Mouse (Mus musculus) hindbrain, embryonic 16.5 days (tissue): Measurements from ENCODE around the gene Mpdu1. TPM values are rescaled to one million over a fixed set of nuclear protein-coding genes. Genes with fewer than 3 reads are reported as not detected.

Source experiments
- ATAC-seq: fragments of 200-750 bp; cut with Nextera tagmentation; 2 replicates; pipeline ENCODE4 v1.8.0; 2017; ENCODE audit warnings: moderate TSS enrichment, moderate library complexity
- H3K27ac ChIP-seq: fragments of 300-500 bp; sonication (generic); 2 replicates; pipeline ENCODE4 v1.5.1; 2014; ENCODE audit warnings: low read depth, mild to moderate bottlenecking, control low read depth, low read length, moderate library complexity
- H3K27me3 ChIP-seq: fragments of 300-500 bp; sonication (generic); replicated peaks from 2 replicates; pipeline ENCODE4 v1.6.1; 2014; ENCODE audit warnings: low read length; ENCODE audit not compliant: control insufficient read depth, insufficient read depth
- H3K36me3 ChIP-seq: fragments of 300-500 bp; sonication (generic); 2 replicates; pipeline ENCODE4 v1.6.1; 2014; ENCODE audit warnings: mild to moderate bottlenecking, low read length, moderate library complexity, mixed read lengths; ENCODE audit not compliant: control insufficient read depth, insufficient read depth
- H3K4me1 ChIP-seq: fragments of 300-500 bp; sonication (generic); 2 replicates; pipeline ENCODE4 v1.6.1; 2014; ENCODE audit warnings: low read depth, low read length; ENCODE audit not compliant: control insufficient read depth, insufficient read depth
- H3K4me2 ChIP-seq: fragments of 300-500 bp; sonication (generic); 2 replicates; pipeline ENCODE4 v1.6.1; 2014; ENCODE audit warnings: mild to moderate bottlenecking, low read length, control low read depth, moderate library complexity
- H3K4me3 ChIP-seq: fragments of 300-500 bp; sonication (generic); 2 replicates; pipeline ENCODE4 v1.5.1; 2014; ENCODE audit warnings: mild to moderate bottlenecking, low read length, control low read depth, moderate library complexity
- H3K9ac ChIP-seq: fragments of 300-500 bp; sonication (generic); 2 replicates; pipeline ENCODE4 v1.6.1; 2014; ENCODE audit warnings: low read depth, mild to moderate bottlenecking, control low read depth, low read length, moderate library complexity
- H3K9me3 ChIP-seq: fragments of 300-500 bp; sonication (generic); 2 replicates; pipeline ENCODE4 v1.6.1; 2014; ENCODE audit warnings: mild to moderate bottlenecking, low read length, moderate library complexity; ENCODE audit not compliant: control insufficient read depth
- WGBS: fragments of 180-500 bp; shearing (Covaris S2); extraction: QIAGEN DNeasy Blood & Tissue Kit; methylation state at CpG from one replicate; pipeline ENCODE4 v1.1.7; 2014; 5-methylcytosine and 5-hydroxymethylcytosine counted together
- polyA plus RNA-seq: library from polyadenylated mRNA; unstranded; fragments of >200 nt; fragmentation: Nextera tagmentation; extraction: Ambion mirVana; gene quantifications from 2 replicates; pipeline ENCODE4 v1.2.1, GENCODE M21; 2015

The Mpdu1 gene
- polyA plus RNA-seq, 1 experiment from 2014 or later, result 112 TPM

GRCm38 (mm10) chr11:69657462-69657881 lies 5.0 kb downstream of the Mpdu1 start:
- peaks cover 10% of the 10 kb centered on the region for H3K4me1 ChIP-seq
- H3K9ac ChIP-seq, result no peak overlapping the region
- no peak overlapping the region for H3K4me3 ChIP-seq
- 88% methylated on average over 15 of the region's 15 CpGs for WGBS
- H3K27ac ChIP-seq, result no peak overlapping the region
- peaks cover 25% of the 10 kb centered on the region for H3K36me3 ChIP-seq
- H3K9me3 ChIP-seq, result no peaks in the 10 kb centered on the region
- no peak overlapping the region for H3K4me2 ChIP-seq
- no peak for ATAC-seq
- no peaks in the 10 kb centered on the region for H3K27me3 ChIP-seq

DNA sequence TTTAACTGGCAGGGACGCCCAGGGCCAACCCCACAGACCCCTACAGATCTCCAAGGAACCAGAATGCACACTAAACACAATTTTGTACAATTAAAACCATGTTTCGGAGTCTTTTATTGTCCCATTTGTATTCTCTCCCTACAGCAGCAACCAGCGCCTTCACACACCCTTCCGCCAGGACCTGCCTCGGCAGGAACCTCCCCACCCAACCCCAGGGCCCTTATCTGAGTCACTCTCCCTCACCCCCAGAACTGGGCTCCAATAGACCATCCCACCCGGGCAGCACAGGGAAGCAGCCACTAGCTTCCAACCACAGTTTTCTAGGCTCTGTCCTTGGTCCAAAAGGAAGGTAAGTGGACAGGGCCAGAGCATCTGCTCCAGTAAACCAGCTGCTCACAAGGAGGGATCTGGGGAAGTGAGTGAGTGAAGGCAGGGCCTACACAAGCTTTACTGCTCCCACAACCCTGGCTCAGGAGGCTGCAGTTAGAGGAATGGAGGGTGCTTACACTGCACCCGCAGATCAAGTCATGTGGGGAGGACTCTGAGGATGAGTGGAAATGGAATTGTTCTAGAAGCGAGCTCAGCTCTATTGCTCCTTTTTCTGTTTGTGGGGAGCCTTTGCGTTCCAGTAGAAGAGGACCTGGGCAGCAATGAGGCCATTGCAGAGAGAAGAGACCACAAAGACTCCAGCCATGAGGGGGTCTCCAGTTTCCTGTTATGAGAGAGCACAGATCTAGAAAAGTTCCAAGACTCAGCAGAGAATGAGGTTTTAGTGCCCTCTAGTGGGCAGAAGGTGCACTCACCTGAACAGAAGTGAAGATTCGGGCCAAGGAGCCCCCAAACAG lies 5.6 kb downstream of the Mpdu1 start:
- ATAC-seq, result no peak
- Histone ChIP-seq H3K4me1 (peaks cover 10% of the 10 kb centered on the region), H3K27ac (no peak overlapping the region), H3K4me2 (no peak overlapping the region), H3K4me3 (no peak overlapping the region), H3K9ac (0 out of 2 replicates have a peak overlapping the region, but pooled peaks have one; percentile 6), H3K27me3 (no peaks in the 10 kb centered on the region), H3K36me3 (peaks cover 31% of the 10 kb centered on the region), H3K9me3 (no peaks in the 10 kb centered on the region)
- 82% methylated on average over 10 of the region's 10 CpGs for WGBS

- no peaks in the 10 kb centered on the region for H3K27me3 ChIP-seq
- H3K27ac ChIP-seq, result no peak overlapping the region
- no peak for ATAC-seq
- no peak overlapping the region for H3K4me3 ChIP-seq
- H3K4me2 ChIP-seq, result no peak overlapping the region
- H3K36me3 ChIP-seq, result peaks cover 38% of the 10 kb centered on the region
- no peaks in the 10 kb centered on the region for H3K9me3 ChIP-seq
- H3K4me1 ChIP-seq, result peaks cover 4% of the 10 kb centered on the region
- 79% methylated on average over 5 of the region's 5 CpGs for WGBS
- H3K9ac ChIP-seq, result no peak overlapping the region
Measured at GRCm38 (mm10) chr11:69656065-69656455, 6.4 kb downstream of the Mpdu1 start.

DNA sequence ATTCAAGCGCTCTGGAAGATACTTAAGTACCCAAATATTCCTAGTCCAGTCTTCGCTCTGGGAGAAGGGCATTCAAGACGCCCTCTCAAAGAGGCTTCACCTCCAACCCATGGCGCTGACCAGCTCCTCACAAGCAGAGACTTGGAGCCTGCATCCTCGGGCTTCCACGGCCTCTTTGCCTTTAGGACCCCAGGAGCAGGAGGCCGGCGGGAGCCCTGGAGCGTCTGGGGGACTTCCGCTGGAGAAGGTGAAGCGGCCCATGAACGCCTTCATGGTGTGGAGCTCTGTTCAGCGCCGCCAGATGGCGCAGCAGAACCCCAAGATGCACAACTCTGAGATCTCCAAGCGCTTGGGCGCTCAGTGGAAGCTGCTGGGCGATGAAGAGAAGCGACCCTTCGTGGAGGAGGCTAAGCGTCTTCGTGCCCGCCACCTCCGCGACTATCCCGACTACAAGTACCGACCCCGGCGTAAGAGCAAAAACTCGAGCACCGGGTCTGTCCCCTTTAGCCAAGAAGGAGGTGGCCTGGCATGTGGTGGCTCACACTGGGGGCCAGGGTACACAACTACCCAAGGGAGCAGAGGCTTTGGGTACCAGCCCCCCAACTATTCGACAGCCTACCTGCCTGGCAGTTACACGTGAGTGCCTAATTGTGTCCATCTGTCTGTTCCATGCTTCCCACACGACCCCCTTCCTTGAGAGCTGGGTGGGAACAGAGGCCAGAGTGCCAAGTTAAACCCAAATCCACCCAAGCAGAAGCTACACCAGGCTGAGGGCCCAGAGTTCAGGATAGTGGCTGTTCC lies 7.0 kb downstream of the Mpdu1 start, which contains the start of gene Sox15:
TSS of gene Sox15 (plus strand) at position 51 of the 801 bp plus-strand sequence.
- Histone ChIP-seq H3K27ac (peak within 1 kb of the TSS; percentile 37), H3K36me3 (peaks cover 44% of the 10 kb centered on the region), H3K4me1 (peaks cover 4% of the 10 kb centered on the region), H3K4me3 (no peak within 1 kb of the TSS; the same call in 1 of the 2 replicates), H3K4me2 (peak within 1 kb of the TSS; percentile 27; the same call in 1 of the 2 replicates), H3K9me3 (no peaks in the 10 kb centered on the region), H3K27me3 (no peaks in the 10 kb centered on the region), H3K9ac (peak within 1 kb of the TSS; percentile 48; the same call in 1 of the 2 replicates)
- WGBS, result 24% methylated on average over 34 of the region's 34 CpGs
- peak; percentile 66; the same call in 1 of the 2 replicates for ATAC-seq

DNA sequence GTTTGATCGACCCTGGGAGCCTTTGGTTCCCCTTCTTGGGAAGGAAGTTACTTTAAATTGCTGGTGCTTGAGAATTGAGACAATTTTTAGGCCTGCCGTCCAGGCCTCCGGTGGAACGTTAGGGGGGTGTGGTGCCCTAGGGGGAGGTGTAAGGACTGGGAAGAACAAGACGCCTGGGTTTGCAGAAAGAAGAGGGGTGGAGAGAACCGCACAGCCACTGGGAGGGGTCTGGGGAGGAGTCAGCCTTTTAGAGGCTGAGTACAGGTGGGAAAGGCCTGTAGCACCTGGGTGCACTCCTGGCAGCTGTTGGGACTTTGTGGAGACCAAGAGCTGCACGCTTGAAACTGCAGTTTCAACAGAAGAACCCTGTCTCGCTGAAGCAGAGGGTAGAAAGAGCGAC lies 7.7 kb downstream of the Mpdu1 start:
- Histone ChIP-seq H3K36me3 (peaks cover 47% of the 10 kb centered on the region), H3K4me2 (no peak overlapping the region), H3K4me1 (peaks cover 4% of the 10 kb centered on the region), H3K27ac (no peak overlapping the region), H3K9me3 (no peaks in the 10 kb centered on the region), H3K4me3 (no peak overlapping the region), H3K27me3 (no peaks in the 10 kb centered on the region), H3K9ac (no peak overlapping the region)
- ATAC-seq, result no peak
- WGBS, result 51% methylated on average over 9 of the region's 9 CpGs

GRCm38 (mm10) chr11:69653399-69653798 lies 9.0 kb downstream of the Mpdu1 start:
- Histone ChIP-seq H3K4me2 (no peak overlapping the region), H3K4me1 (peaks cover 4% of the 10 kb centered on the region), H3K27ac (no peak overlapping the region), H3K9ac (no peak overlapping the region), H3K4me3 (no peak overlapping the region), H3K9me3 (no peaks in the 10 kb centered on the region), H3K27me3 (no peaks in the 10 kb centered on the region), H3K36me3 (peaks cover 49% of the 10 kb centered on the region)
- 73% methylated on average over 5 of the region's 5 CpGs for WGBS
- ATAC-seq, result no peak

- H3K36me3 ChIP-seq, result peaks cover 54% of the 10 kb centered on the region
- WGBS, result 94% methylated on average over 5 of the region's 5 CpGs
- H3K27me3 ChIP-seq, result no peaks in the 10 kb centered on the region
- no peak overlapping the region for H3K27ac ChIP-seq
- no peaks in the 10 kb centered on the region for H3K4me1 ChIP-seq
- H3K9ac ChIP-seq, result no peak overlapping the region
- no peak overlapping the region for H3K4me3 ChIP-seq
- no peaks in the 10 kb centered on the region for H3K9me3 ChIP-seq
- H3K4me2 ChIP-seq, result no peak overlapping the region
- no peak for ATAC-seq
Measured at GRCm38 (mm10) chr11:69645860-69646259, 16.6 kb downstream of the Mpdu1 start.

GRCm38 (mm10) chr11:69635471-69635870 lies 27.0 kb downstream of the Mpdu1 start:
- H3K27me3 ChIP-seq, result no peaks in the 10 kb centered on the region
- no peak overlapping the region for H3K9ac ChIP-seq
- peaks cover 5% of the 10 kb centered on the region for H3K36me3 ChIP-seq
- H3K4me3 ChIP-seq, result no peak overlapping the region; the same call in 1 of the 2 replicates
- no peak for ATAC-seq
- no peaks in the 10 kb centered on the region for H3K9me3 ChIP-seq
- no peak overlapping the region for H3K27ac ChIP-seq
- H3K4me1 ChIP-seq, result peaks cover 25% of the 10 kb centered on the region
- WGBS, result 86% methylated on average over 3 of the region's 3 CpGs
- H3K4me2 ChIP-seq, result peak overlapping the region; percentile 12
